Mouse (Mus musculus) hindbrain, postnatal 0 days (tissue): ENCODE data around the gene Mettl21e. TPM values are rescaled to one million over a fixed set of nuclear protein-coding genes. Genes with fewer than 3 reads are reported as not detected.

ENCODE experiments used
- ATAC-seq: fragments of 200-750 bp; cut with Nextera tagmentation; 2 replicates; pipeline ENCODE4 v1.8.0; 2017; ENCODE audit warnings: mild to moderate bottlenecking, moderate TSS enrichment, moderate library complexity
- DNase-seq: peaks from one replicate; pipeline ENCODE4 v3.0.0-alpha.2; 2015; ENCODE audit warnings: low spot score
- H3K27ac ChIP-seq: fragments of 300-500 bp; sonication (generic); 2 replicates; pipeline ENCODE4 v1.5.1; 2014; ENCODE audit warnings: mild to moderate bottlenecking
- H3K27me3 ChIP-seq: fragments of 300-500 bp; sonication (generic); 2 replicates; pipeline ENCODE4 v1.6.1; 2014; ENCODE audit warnings: low read length, mixed read lengths; ENCODE audit not compliant: insufficient read depth
- H3K36me3 ChIP-seq: fragments of 300-500 bp; sonication (generic); 2 replicates; pipeline ENCODE4 v1.6.1; 2014; ENCODE audit warnings: low read length, mixed read lengths; ENCODE audit not compliant: insufficient read depth
- H3K4me1 ChIP-seq: fragments of 300-500 bp; sonication (generic); 2 replicates; pipeline ENCODE4 v1.6.1; 2014; ENCODE audit warnings: antibody characterized with exemption, low read length, mixed read lengths; ENCODE audit not compliant: insufficient read depth
- H3K4me2 ChIP-seq: fragments of 300-500 bp; sonication (generic); 2 replicates; pipeline ENCODE4 v1.6.1; 2014; ENCODE audit warnings: low read depth, mild to moderate bottlenecking, low read length, moderate library complexity, mixed read lengths
- H3K4me3 ChIP-seq: fragments of 300-500 bp; sonication (generic); 2 replicates; pipeline ENCODE4 v1.5.1; 2014; ENCODE audit warnings: low read length
- H3K9ac ChIP-seq: fragments of 300-500 bp; sonication (generic); replicated peaks from 2 replicates; pipeline ENCODE4 v1.6.1; 2014; ENCODE audit warnings: mild to moderate bottlenecking, low read length, moderate library complexity, mixed read lengths
- H3K9me3 ChIP-seq: fragments of 300-500 bp; sonication (generic); 2 replicates; pipeline ENCODE4 v1.6.1; 2016; ENCODE audit warnings: low read length, mixed read lengths
- CTCF ChIP-seq: IDR thresholded peaks from 2 replicates; pipeline ENCODE4 v1.5.1; 2016; ENCODE audit warnings: antibody characterized with exemption, control low read depth, low read depth
- WGBS: fragments of 180-500 bp; shearing (Covaris S2); extraction: QIAGEN DNeasy Blood & Tissue Kit; methylation state at CpG from one replicate; pipeline ENCODE4 v1.1.7; 2014; 5-methylcytosine and 5-hydroxymethylcytosine counted together
- polyA plus RNA-seq: library from polyadenylated mRNA; unstranded; fragments of >200 nt; fragmentation: Nextera tagmentation; extraction: Ambion mirVana; gene quantifications from 2 replicates; pipeline ENCODE4 v1.2.1, GENCODE M21; 2015
- total RNA-seq: library from RNA; depleted of rRNA; stranded (reverse); fragments of >200 nt; gene quantifications from 2 replicates; pipeline ENCODE4 v1.2.3, GENCODE M21; 2014; rRNA removed

The Mettl21e gene
- total and polyA plus RNA-seq, 2 experiments from 2014 or later, result not detected

DNA sequence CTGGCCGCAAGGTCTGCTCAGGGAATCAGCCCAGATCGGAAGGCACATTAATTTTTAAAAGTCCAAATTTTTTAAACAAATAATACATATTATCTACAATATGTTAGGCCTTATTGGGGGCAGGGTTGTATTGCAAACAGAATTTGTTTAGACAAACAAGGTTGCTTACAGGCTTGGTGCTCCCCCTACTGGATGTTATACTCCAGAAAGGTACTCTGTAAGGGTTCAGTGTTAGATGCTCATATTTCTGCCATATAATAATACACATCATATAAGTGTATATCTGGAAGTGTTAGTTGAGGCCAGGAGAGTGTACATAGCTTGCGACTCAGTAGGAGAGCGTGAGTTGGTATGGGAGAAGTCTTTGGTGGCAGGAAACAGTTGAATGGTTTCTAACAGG lies 63.5 kb downstream of the Mettl21e start:
- no peaks in the 10 kb centered on the region for H3K9me3 ChIP-seq
- 97% methylated on average over 4 of the region's 4 CpGs for WGBS
- DNase-seq, result peak; percentile 37
- no peaks in the 10 kb centered on the region for H3K27me3 ChIP-seq
- H3K36me3 ChIP-seq, result peaks cover 24% of the 10 kb centered on the region
- H3K27ac ChIP-seq, result no peak overlapping the region
- no peak overlapping the region for H3K4me3 ChIP-seq
- no peak overlapping the region for H3K4me2 ChIP-seq
- TF ChIP-seq CTCF, result peak; percentile 46
- H3K9ac ChIP-seq, result no peak overlapping the region
- H3K4me1 ChIP-seq, result no peaks in the 10 kb centered on the region
- ATAC-seq, result peak; percentile 43; the same call in 1 of the 2 replicates

Other genes with a start within 250 kb of the Mettl21e start
- gene Mettl21c, start 198.9 kb downstream of the Mettl21e start, total RNA-seq, result 0.21 and 0.86 TPM in 2 replicates
- 1.5 and 1.8 TPM in 2 replicates for gene Mettl21c, start 198.9 kb downstream of the Mettl21e start, polyA plus RNA-seq
- 0.04 TPM in 1 of 2 replicates, not detected in the other for gene Gm8251, start 157.0 kb downstream of the Mettl21e start, total RNA-seq
- gene Gm8251, start 157.0 kb downstream of the Mettl21e start, polyA plus RNA-seq, result 0.03 and 0.05 TPM in 2 replicates
- 10.6 and 14.2 TPM in 2 replicates for gene Tex30, start 116.5 kb downstream of the Mettl21e start, total RNA-seq
- 44.0 and 47.5 TPM in 2 replicates for gene Tex30, start 116.5 kb downstream of the Mettl21e start, polyA plus RNA-seq
- 7.4 and 8.4 TPM in 2 replicates for gene Kdelc1, start 100.2 kb downstream of the Mettl21e start, total RNA-seq
- gene Kdelc1, start 100.2 kb downstream of the Mettl21e start, polyA plus RNA-seq, result 15.9 and 17.4 TPM in 2 replicates
- 28.0 and 30.0 TPM in 2 replicates for gene Bivm, start 100.0 kb downstream of the Mettl21e start, total RNA-seq
- 20.9 and 21.3 TPM in 2 replicates for gene Bivm, start 100.0 kb downstream of the Mettl21e start, polyA plus RNA-seq
- 13.0 and 14.2 TPM in 2 replicates for gene Ercc5, start 71.2 kb downstream of the Mettl21e start, total RNA-seq
- gene Ercc5, start 71.2 kb downstream of the Mettl21e start, polyA plus RNA-seq, result 19.8 and 21.0 TPM in 2 replicates